Mouse (Mus musculus): ENCODE measurements at regions not wholly inside any gene's neighbourhood (a gene's known extent, or its start where the extent isn't known, plus 50 kb on each side); places are given as distances from the start of the nearest gene placed in this dataset.

DNA sequence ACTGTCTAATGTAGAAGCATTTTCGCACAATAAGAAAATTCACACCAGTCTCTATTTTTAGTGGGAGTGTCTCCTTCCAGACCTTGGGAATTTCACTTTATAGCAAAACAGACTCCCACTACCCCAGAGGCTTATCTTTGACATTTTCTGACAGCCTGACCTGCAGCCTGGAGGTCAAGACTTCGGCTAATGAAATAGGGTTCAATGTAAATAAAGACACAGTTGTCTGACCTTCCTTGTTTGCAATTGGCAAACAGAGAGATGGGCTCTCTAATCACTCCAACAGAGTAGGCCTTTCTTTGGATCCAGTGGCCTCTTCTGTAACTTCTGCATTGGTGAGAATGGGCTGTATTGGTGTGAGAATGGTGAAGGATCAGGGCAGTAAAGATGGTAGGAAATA lies 321.7 kb upstream of the Tnp1 start:
- Histone ChIP-seq H3K27me3 (ENCODE audit: control insufficient read depth, insufficient read depth, insufficient read length) (no peaks in the 10 kb centered on the region), H3K79me3 (ENCODE audit: low read depth) (no peaks in the 10 kb centered on the region), H3K79me2 (ENCODE audit: control insufficient read depth, insufficient read depth) (no peaks in the 10 kb centered on the region), H3K4me3 (ENCODE audit: insufficient read depth, poor library complexity, severe bottlenecking) (no peak overlapping the region), H3K36me3 (ENCODE audit: control insufficient read depth, insufficient read depth) (no peaks in the 10 kb centered on the region), H3ac (ENCODE audit: control insufficient read depth, insufficient read length, low read depth) (no peak overlapping the region)
- TF ChIP-seq MYOG (IDR thresholded peaks at IDR 0.05; ENCODE audit: control insufficient read depth, extremely low read depth, insufficient read length): no peak
- TF ChIP-seq MAX (IDR thresholded peaks at IDR 0.05): no peak
- no peak for TF ChIP-seq MYOD1 (IDR thresholded peaks at IDR 0.05; ENCODE audit: control insufficient read depth, insufficient read length, low read depth)
- no peak for TF ChIP-seq USF1 (IDR thresholded peaks at IDR 0.05; ENCODE audit: low read depth)
- TF ChIP-seq FOSL1 (IDR thresholded peaks at IDR 0.05; ENCODE audit: insufficient read depth, low read length, poor library complexity, severe bottlenecking): no peak
- TF ChIP-seq CEBPB (IDR thresholded peaks at IDR 0.05; ENCODE audit: low read depth): no peak
- no peak for TF ChIP-seq CTCF (IDR thresholded peaks at IDR 0.05; ENCODE audit: control insufficient read depth, insufficient read depth, insufficient read length)

DNA sequence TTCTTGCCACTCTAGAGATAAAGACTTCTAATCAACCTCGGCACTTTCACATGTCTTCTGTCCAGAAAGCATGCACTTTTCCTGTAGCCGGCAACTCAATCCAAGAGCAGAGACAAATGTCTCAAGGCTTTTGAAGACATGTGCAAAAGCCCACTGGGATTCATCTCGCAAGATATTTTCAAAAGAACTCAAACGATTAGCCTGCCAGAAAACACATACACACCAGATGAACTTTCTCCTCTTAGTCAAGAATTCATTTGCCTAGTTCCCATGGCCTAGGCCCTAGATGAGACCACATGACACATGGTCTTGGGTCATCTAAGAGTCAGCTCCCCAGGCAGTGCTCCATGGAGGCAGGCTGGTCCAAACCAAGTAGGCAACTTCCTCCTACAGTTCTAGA lies 293.8 kb upstream of the Tnp1 start:
- no peaks in the 10 kb centered on the region for H3K36me3 ChIP-seq (ENCODE audit: control insufficient read depth, insufficient read depth)
- H3K4me3 ChIP-seq (ENCODE audit: insufficient read depth, poor library complexity, severe bottlenecking): no peak overlapping the region
- H3K27me3 ChIP-seq (ENCODE audit: control insufficient read depth, insufficient read depth, insufficient read length): no peaks in the 10 kb centered on the region
- H3ac ChIP-seq (ENCODE audit: control insufficient read depth, insufficient read length, low read depth): no peak overlapping the region
- H3K79me2 ChIP-seq (ENCODE audit: control insufficient read depth, insufficient read depth): no peaks in the 10 kb centered on the region
- H3K79me3 ChIP-seq (ENCODE audit: low read depth): no peaks in the 10 kb centered on the region
- no peak for TF ChIP-seq CTCF (IDR thresholded peaks at IDR 0.05; ENCODE audit: control insufficient read depth, insufficient read depth, insufficient read length)
- no peak for TF ChIP-seq MYOD1 (IDR thresholded peaks at IDR 0.05; ENCODE audit: control insufficient read depth, insufficient read length, low read depth)
- no peak for TF ChIP-seq USF1 (IDR thresholded peaks at IDR 0.05; ENCODE audit: low read depth)
- no peak for TF ChIP-seq MAX (IDR thresholded peaks at IDR 0.05)
- TF ChIP-seq CEBPB (IDR thresholded peaks at IDR 0.05; ENCODE audit: low read depth): no peak
- no peak for TF ChIP-seq MYOG (IDR thresholded peaks at IDR 0.05; ENCODE audit: control insufficient read depth, extremely low read depth, insufficient read length)
- no peak for TF ChIP-seq FOSL1 (IDR thresholded peaks at IDR 0.05; ENCODE audit: insufficient read depth, low read length, poor library complexity, severe bottlenecking)

DNA sequence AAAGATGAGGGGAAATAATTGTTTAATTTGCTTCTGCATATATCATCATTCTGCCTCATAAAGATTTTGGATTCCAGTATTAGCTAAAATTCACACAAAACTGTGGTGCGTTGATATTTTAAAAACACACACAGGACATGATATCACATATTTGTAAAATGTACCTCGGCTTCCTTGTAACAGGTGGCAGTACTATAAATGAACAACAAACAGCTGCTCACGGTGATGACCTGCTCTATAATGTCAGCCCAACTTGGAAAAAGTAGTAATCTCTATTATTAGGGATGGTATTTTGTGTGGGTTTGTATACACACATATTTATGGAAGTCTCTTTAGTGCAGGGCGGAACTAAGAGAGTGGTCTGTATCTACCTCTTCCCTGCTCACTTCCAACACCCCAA lies 292.7 kb upstream of the Tnp1 start:
- Histone ChIP-seq H3K27me3 (ENCODE audit: control insufficient read depth, insufficient read depth, insufficient read length) (no peaks in the 10 kb centered on the region), H3K4me3 (ENCODE audit: insufficient read depth, poor library complexity, severe bottlenecking) (no peak overlapping the region), H3K79me3 (ENCODE audit: low read depth) (no peaks in the 10 kb centered on the region), H3K36me3 (ENCODE audit: control insufficient read depth, insufficient read depth) (no peaks in the 10 kb centered on the region), H3K79me2 (ENCODE audit: control insufficient read depth, insufficient read depth) (no peaks in the 10 kb centered on the region), H3ac (ENCODE audit: control insufficient read depth, insufficient read length, low read depth) (no peak overlapping the region)
- TF ChIP-seq MAX (IDR thresholded peaks at IDR 0.05) (no peak), CEBPB (IDR thresholded peaks at IDR 0.05; ENCODE audit: low read depth) (no peak), MYOD1 (IDR thresholded peaks at IDR 0.05; ENCODE audit: control insufficient read depth, insufficient read length, low read depth) (no peak), MYOG (IDR thresholded peaks at IDR 0.05; ENCODE audit: control insufficient read depth, extremely low read depth, insufficient read length) (no peak), CTCF (IDR thresholded peaks at IDR 0.05; ENCODE audit: control insufficient read depth, insufficient read depth, insufficient read length) (no peak), FOSL1 (IDR thresholded peaks at IDR 0.05; ENCODE audit: insufficient read depth, low read length, poor library complexity, severe bottlenecking) (no peak), USF1 (IDR thresholded peaks at IDR 0.05; ENCODE audit: low read depth) (no peak)

DNA sequence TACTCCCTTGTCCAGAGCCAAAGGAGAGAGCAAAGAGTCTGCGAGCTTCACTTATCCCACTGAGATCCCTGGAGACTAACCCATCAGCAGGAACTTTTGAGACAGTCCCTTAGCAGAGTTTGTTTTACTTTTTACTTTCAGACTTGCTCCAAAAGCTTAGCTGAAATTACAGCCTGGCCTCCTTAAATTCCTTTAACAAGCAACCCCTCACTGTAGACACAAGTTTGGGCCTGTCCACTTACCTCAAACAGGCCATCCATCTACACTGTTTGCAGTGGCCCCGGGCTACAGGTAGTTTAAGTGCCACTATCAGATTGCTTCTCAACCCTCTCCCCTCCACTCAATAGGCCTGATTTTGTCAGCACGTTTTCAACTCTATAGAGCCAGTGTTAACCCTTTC lies 291.5 kb upstream of the Tnp1 start:
- no peaks in the 10 kb centered on the region for H3K79me2 ChIP-seq (ENCODE audit: control insufficient read depth, insufficient read depth)
- H3K79me3 ChIP-seq (ENCODE audit: low read depth): no peaks in the 10 kb centered on the region
- H3K36me3 ChIP-seq (ENCODE audit: control insufficient read depth, insufficient read depth): no peaks in the 10 kb centered on the region
- TF ChIP-seq FOSL1 (IDR thresholded peaks at IDR 0.05; ENCODE audit: insufficient read depth, low read length, poor library complexity, severe bottlenecking) (no peak), USF1 (IDR thresholded peaks at IDR 0.05; ENCODE audit: low read depth) (no peak), CEBPB (IDR thresholded peaks at IDR 0.05; ENCODE audit: low read depth) (no peak)
- H3ac ChIP-seq (ENCODE audit: control insufficient read depth, insufficient read length, low read depth): no peak overlapping the region
- H3K4me3 ChIP-seq (ENCODE audit: insufficient read depth, poor library complexity, severe bottlenecking): no peak overlapping the region
- H3K27me3 ChIP-seq (ENCODE audit: control insufficient read depth, insufficient read depth, insufficient read length): no peaks in the 10 kb centered on the region

DNA sequence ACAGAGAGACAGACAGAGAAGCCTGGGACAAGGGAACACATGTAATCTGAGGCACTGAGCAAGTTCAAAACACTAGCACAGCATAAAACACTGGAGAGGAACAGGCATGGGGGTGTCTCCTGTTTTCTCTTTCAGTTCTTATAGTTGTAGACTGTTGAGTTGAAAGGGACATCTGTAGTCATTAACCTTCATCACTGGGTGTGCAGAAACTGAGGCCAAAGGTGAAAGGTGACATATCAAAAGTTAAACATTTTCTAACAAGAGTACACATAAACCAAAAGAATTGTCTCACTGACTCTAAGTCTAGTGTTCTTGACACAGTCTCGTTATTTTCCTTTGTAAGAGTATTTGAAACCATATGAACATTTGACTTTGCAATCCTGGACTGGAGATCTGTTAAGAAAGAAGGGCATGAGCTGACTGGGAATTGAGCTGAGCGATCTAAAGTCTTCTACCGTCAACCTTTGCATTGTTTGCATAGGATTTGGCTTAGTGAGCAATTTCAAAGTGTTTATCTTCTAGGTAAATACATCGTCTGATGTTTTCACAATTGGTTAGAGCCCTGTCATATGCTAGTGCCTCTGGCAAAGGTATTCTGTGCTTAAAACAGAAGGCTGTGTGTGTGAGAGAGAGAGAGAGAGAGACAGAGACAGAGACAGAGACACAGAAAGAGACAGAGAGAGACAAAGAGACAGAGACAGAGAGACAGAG lies 284.4 kb upstream of the Tnp1 start:
- Histone ChIP-seq H3K79me2 (ENCODE audit: control insufficient read depth, insufficient read depth) (no peaks in the 10 kb centered on the region), H3K4me3 (ENCODE audit: insufficient read depth, poor library complexity, severe bottlenecking) (no peak overlapping the region), H3K36me3 (ENCODE audit: control insufficient read depth, insufficient read depth) (no peaks in the 10 kb centered on the region), H3K79me3 (ENCODE audit: low read depth) (no peaks in the 10 kb centered on the region), H3K27me3 (ENCODE audit: control insufficient read depth, insufficient read depth, insufficient read length) (no peaks in the 10 kb centered on the region), H3ac (ENCODE audit: control insufficient read depth, insufficient read length, low read depth) (no peak overlapping the region)
- TF ChIP-seq CEBPB (IDR thresholded peaks at IDR 0.05; ENCODE audit: low read depth): no peak
- no peak for TF ChIP-seq FOSL1 (IDR thresholded peaks at IDR 0.05; ENCODE audit: insufficient read depth, low read length, poor library complexity, severe bottlenecking)
- no peak for TF ChIP-seq CTCF (IDR thresholded peaks at IDR 0.05; ENCODE audit: control insufficient read depth, insufficient read depth, insufficient read length)
- no peak for TF ChIP-seq USF1 (IDR thresholded peaks at IDR 0.05; ENCODE audit: low read depth)
- TF ChIP-seq MAX (IDR thresholded peaks at IDR 0.05): no peak
- TF ChIP-seq MYOD1 (IDR thresholded peaks at IDR 0.05; ENCODE audit: control insufficient read depth, insufficient read length, low read depth): no peak
- TF ChIP-seq MYOG (IDR thresholded peaks at IDR 0.05; ENCODE audit: control insufficient read depth, extremely low read depth, insufficient read length): no peak

DNA sequence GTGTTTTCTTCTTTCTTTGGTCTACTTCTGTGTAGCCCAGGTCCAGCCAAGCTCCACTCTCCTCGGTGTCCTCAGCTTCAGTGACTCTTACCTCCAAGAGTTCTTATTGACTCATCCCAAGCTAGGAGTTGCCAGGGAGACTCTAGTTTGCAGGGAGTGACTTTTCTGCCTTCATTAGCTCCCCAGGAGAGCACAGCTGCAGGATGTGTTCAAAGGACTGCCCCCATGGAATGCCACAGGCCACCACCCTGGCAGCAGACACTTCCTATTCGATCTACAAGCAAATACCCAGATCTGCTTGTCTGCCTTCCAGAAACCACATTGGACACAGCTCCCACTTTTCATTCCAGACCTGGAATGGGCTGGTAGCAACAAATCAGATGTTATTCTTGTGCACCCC lies 269.6 kb upstream of the Tnp1 start:
- no peaks in the 10 kb centered on the region for H3K36me3 ChIP-seq (ENCODE audit: control insufficient read depth, insufficient read depth)
- no peak overlapping the region for H3ac ChIP-seq (ENCODE audit: control insufficient read depth, insufficient read length, low read depth)
- no peaks in the 10 kb centered on the region for H3K79me2 ChIP-seq (ENCODE audit: control insufficient read depth, insufficient read depth)
- TF ChIP-seq MAX (IDR thresholded peaks at IDR 0.05): no peak
- TF ChIP-seq MYOG (IDR thresholded peaks at IDR 0.05; ENCODE audit: control insufficient read depth, extremely low read depth, insufficient read length): no peak
- no peak overlapping the region for H3K4me3 ChIP-seq (ENCODE audit: insufficient read depth, poor library complexity, severe bottlenecking)
- H3K79me3 ChIP-seq (ENCODE audit: low read depth): no peaks in the 10 kb centered on the region
- no peaks in the 10 kb centered on the region for H3K27me3 ChIP-seq (ENCODE audit: control insufficient read depth, insufficient read depth, insufficient read length)

Measured in C2C12 (cell line).